In the genomic region with DNA sequence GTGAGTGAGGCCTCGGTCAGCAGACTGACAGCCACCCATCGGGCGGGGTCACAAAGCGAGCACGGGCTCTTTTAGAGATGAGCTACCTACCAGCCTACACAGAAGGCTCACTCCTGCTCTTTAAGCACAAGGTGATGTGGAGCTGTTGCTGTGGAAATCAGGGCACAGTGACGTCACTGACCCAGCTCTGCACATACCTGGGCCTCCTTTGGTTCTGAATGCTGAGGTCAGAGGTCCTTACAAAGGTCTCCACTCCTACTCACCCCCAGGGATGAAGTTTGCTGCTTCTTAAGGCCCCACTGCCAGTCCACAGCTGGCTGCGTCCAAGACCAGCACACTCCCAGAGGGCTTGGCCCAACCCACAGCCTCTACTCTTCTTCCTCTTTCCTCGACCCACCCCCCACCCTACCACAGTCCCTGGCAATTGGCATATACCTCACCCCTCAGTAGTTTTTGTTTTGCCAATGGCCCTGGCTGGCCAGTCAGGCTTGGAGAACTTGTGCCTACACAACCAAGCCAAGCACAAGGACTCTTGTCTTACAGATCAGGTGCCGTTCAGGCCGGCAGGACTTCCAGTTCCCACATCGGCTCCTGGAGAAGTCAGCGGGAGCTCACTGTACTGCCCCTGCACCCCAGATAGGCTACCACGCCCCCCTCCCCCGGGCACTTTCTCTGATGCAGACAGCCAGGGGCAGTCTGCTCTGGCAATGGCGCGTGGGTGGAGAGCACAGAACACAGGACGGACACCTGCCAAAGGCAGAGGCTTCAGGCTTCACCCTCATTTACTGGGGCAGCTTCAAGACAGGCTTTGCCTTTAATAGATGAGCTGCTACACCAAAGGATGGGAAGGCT, we compare ENCODE assay signal across 9 mouse cellular contexts. TPM values are rescaled to one million over a fixed set of nuclear protein-coding genes. Genes with fewer than 3 reads are reported as not detected.
A peak's percentile ranks its signal among the peaks of the same experiment; 100 is the strongest.
DNase-seq lines count a peak whose midpoint lies in the region; ATAC-seq and TF ChIP-seq lines count a peak whose summit lies in the region.
"Had no signal": no experiment of that assay in that cellular context is flagged by ENCODE, and none has a peak within 500 bp of the region (broad histone marks: within the 10 kb centered on the region; RNA-seq: fewer than 3 reads in every experiment).

No protein-coding gene starts in this region.

- H3K4me2 ChIP-seq in heart, embryonic 14.5 days (ENCODE audit: low read length) = 0 out of 2 replicates have a peak overlapping the region, but pooled peaks have one; percentile 47
- H3K4me2 ChIP-seq in neural tube, embryonic 13.5 days = no peak overlapping the region
- H3K4me2 ChIP-seq in forebrain, postnatal 0 days (ENCODE audit: low read depth) = no peak overlapping the region
- H3K4me2 ChIP-seq: embryonic facial prominence, embryonic 15.5 days had no signal

- H3K27me3 ChIP-seq in heart, embryonic 14.5 days (ENCODE audit: control insufficient read depth, insufficient read depth, low read length) = no peaks in the 10 kb centered on the region
- no peaks in the 10 kb centered on the region for H3K27me3 ChIP-seq in neural tube, embryonic 13.5 days
- H3K27me3 ChIP-seq in forebrain, postnatal 0 days (ENCODE audit: insufficient read depth, low read length) = no peaks in the 10 kb centered on the region
- H3K27me3 ChIP-seq: embryonic facial prominence, embryonic 15.5 days had no signal

- ATAC-seq in heart, embryonic 14.5 days (ENCODE audit: insufficient number of reproducible peaks, insufficient read depth, low FRiP score, low read depth) = no peak
- ATAC-seq in neural tube, embryonic 13.5 days (ENCODE audit: low read depth) = no peak
- no peak for ATAC-seq in forebrain, postnatal 0 days

- TF ChIP-seq CTCF in forebrain, postnatal 0 days (IDR thresholded peaks at IDR 0.05; ENCODE audit: low read depth) = no peak

- peak overlapping the region in 1 of 2 experiments; percentile 76; a peak in 2 of 4 replicates for H3K27ac ChIP-seq in heart, embryonic 14.5 days (replicated peaks in 1 of 2; ENCODE audit: control insufficient read depth in 1 of 2, insufficient read depth in 1 of 2, low read depth in 2 of 2, low read length in 2 of 2)
- no peak overlapping the region; the same call in 1 of the 2 replicates for H3K27ac ChIP-seq in neural tube, embryonic 13.5 days (replicated peaks)
- peak overlapping the region; percentile 29; the same call in 1 of the 2 replicates for H3K27ac ChIP-seq in forebrain, postnatal 0 days (ENCODE audit: low read depth, low read length)
- H3K27ac ChIP-seq: embryonic facial prominence, embryonic 15.5 days had no signal

- H3K9me3 ChIP-seq in heart, embryonic 14.5 days (ENCODE audit: control insufficient read depth, low read length) = no peaks in the 10 kb centered on the region
- no peaks in the 10 kb centered on the region for H3K9me3 ChIP-seq in neural tube, embryonic 13.5 days
- no peaks in the 10 kb centered on the region for H3K9me3 ChIP-seq in forebrain, postnatal 0 days (ENCODE audit: low read length)
- H3K9me3 ChIP-seq: embryonic facial prominence, embryonic 15.5 days had no signal

- 63% methylated on average over 17 of the region's 17 CpGs for WGBS in heart, embryonic 14.5 days
- 73% methylated on average over 17 of the region's 17 CpGs for WGBS in neural tube, embryonic 13.5 days
- WGBS in forebrain, postnatal 0 days = 50% methylated on average over 17 of the region's 17 CpGs

- H3K4me1 ChIP-seq in heart, embryonic 14.5 days (ENCODE audit: control insufficient read depth in 2 of 2, insufficient read depth in 2 of 2, low read length in 2 of 2) = peaks cover 20 to 31% of the 10 kb centered on the region in 2 experiments
- peaks cover 51% of the 10 kb centered on the region for H3K4me1 ChIP-seq in neural tube, embryonic 13.5 days (replicated peaks)
- H3K4me1 ChIP-seq in forebrain, postnatal 0 days (ENCODE audit: insufficient read depth) = peaks cover 11% of the 10 kb centered on the region; the same call in 1 of the 2 replicates

- no peak overlapping the region for H3K4me3 ChIP-seq in heart, embryonic 14.5 days (ENCODE audit: control insufficient read depth in 1 of 2, insufficient read depth in 1 of 2, low read depth in 1 of 2, low read length in 2 of 2)
- no peak overlapping the region for H3K4me3 ChIP-seq in neural tube, embryonic 13.5 days
- H3K4me3 ChIP-seq in forebrain, postnatal 0 days (ENCODE audit: low read depth, low read length) = no peak overlapping the region
- H3K4me3 ChIP-seq: embryonic facial prominence, embryonic 15.5 days had no signal

- H3K9ac ChIP-seq in heart, embryonic 14.5 days (ENCODE audit: low read length) = peak overlapping the region; percentile 57; the same call in 1 of the 2 replicates
- peak overlapping the region; percentile 14; the same call in 1 of the 2 replicates for H3K9ac ChIP-seq in neural tube, embryonic 13.5 days
- H3K9ac ChIP-seq in forebrain, postnatal 0 days = no peak overlapping the region
- H3K9ac ChIP-seq: embryonic facial prominence, embryonic 15.5 days had no signal

- no peak for DNase-seq in heart, adult 11 months
- DNase-seq in neural tube, embryonic 10.5 days (ENCODE audit: extremely low spot score, low spot score) = no peak
- DNase-seq in forebrain, postnatal 0 days = no peak
- DNase-seq in spleen, postnatal 10 days (ENCODE audit: low spot score in 2 of 2) = peak; percentile 36 to 59
- no peak for DNase-seq in gastrocnemius, adult 8-10 months (ENCODE audit: low spot score in 2 of 2)
- DNase-seq in kidney, adult 11 months = no peak

- H3K36me3 ChIP-seq in heart, embryonic 14.5 days (ENCODE audit: control insufficient read depth, insufficient read depth, low read length) = 0 out of 2 replicates have a peak, but pooled peaks cover 3% of the 10 kb centered on the region
- H3K36me3 ChIP-seq in neural tube, embryonic 13.5 days = peaks cover 31% of the 10 kb centered on the region
- H3K36me3 ChIP-seq in forebrain, postnatal 0 days (ENCODE audit: insufficient read depth) = peaks cover 17% of the 10 kb centered on the region; the same call in 1 of the 2 replicates

RNA-seq across cellular contexts. Expression of a gene that starts 14.1 kb away (rescaled TPM):
- polyA plus RNA-seq in heart, embryonic 14.5 days (2014; fragmentation: Nextera tagmentation; extraction: Ambion mirVana) = 32.8 and 35.7 TPM in 2 replicates
- 68.5 and 72.3 TPM in 2 replicates for polyA plus RNA-seq in neural tube, embryonic 13.5 days (2015; fragmentation: Nextera tagmentation; extraction: Ambion mirVana)
- total RNA-seq in forebrain, postnatal 0 days (2014; rRNA removed) = 114 and 163 TPM in 2 replicates
- polyA plus RNA-seq in forebrain, postnatal 0 days (2015; fragmentation: Nextera tagmentation; extraction: Ambion mirVana) = 65.0 and 67.9 TPM in 2 replicates
- total RNA-seq in gastrocnemius, adult 8-10 months (2022) = 1 to 10 TPM; 2.6 to 5.2 (median 3.4) TPM

RNA-seq across cellular contexts. Expression of a gene that starts 39.2 kb away (rescaled TPM):
- 7.7 and 8.0 TPM in 2 replicates for polyA plus RNA-seq in heart, embryonic 14.5 days (2014; fragmentation: Nextera tagmentation; extraction: Ambion mirVana)
- polyA plus RNA-seq in neural tube, embryonic 13.5 days (2015; fragmentation: Nextera tagmentation; extraction: Ambion mirVana) = 22.9 and 24.1 TPM in 2 replicates
- 30.6 TPM in 2 replicates for total RNA-seq in forebrain, postnatal 0 days (2014; rRNA removed)
- polyA plus RNA-seq in forebrain, postnatal 0 days (2015; fragmentation: Nextera tagmentation; extraction: Ambion mirVana) = 19.0 and 27.1 TPM in 2 replicates
- 1 to 10 TPM; 1.0 to 2.9 (median 1.4) TPM for total RNA-seq in gastrocnemius, adult 8-10 months (2022)

RNA-seq across cellular contexts. Expression of a gene that starts 41.8 kb away (rescaled TPM):
- polyA plus RNA-seq in heart, embryonic 14.5 days (2014; fragmentation: Nextera tagmentation; extraction: Ambion mirVana) = 8.9 and 9.4 TPM in 2 replicates
- polyA plus RNA-seq in neural tube, embryonic 13.5 days (2015; fragmentation: Nextera tagmentation; extraction: Ambion mirVana) = 23.5 and 25.8 TPM in 2 replicates
- 30.0 and 39.1 TPM in 2 replicates for total RNA-seq in forebrain, postnatal 0 days (2014; rRNA removed)
- polyA plus RNA-seq in forebrain, postnatal 0 days (2015; fragmentation: Nextera tagmentation; extraction: Ambion mirVana) = 15.8 and 17.4 TPM in 2 replicates
- 1 to 10 TPM; 4.6 to 5.8 (median 5.2) TPM for total RNA-seq in gastrocnemius, adult 8-10 months (2022)

RNA-seq across cellular contexts. Expression of a gene that starts 55.8 kb away (rescaled TPM):
- 3.8 and 6.4 TPM in 2 replicates for polyA plus RNA-seq in heart, embryonic 14.5 days (2014; fragmentation: Nextera tagmentation; extraction: Ambion mirVana)
- 17.6 and 20.6 TPM in 2 replicates for polyA plus RNA-seq in neural tube, embryonic 13.5 days (2015; fragmentation: Nextera tagmentation; extraction: Ambion mirVana)
- total RNA-seq in forebrain, postnatal 0 days (2014; rRNA removed) = 39.4 and 53.7 TPM in 2 replicates
- polyA plus RNA-seq in forebrain, postnatal 0 days (2015; fragmentation: Nextera tagmentation; extraction: Ambion mirVana) = 19.2 and 23.0 TPM in 2 replicates
- 1 to 10 TPM; 2.0 to 2.9 (median 2.4) TPM for total RNA-seq in gastrocnemius, adult 8-10 months (2022)

Comparison
In these comparisons a context has a peak if more than half of its experiments do, and no peak if none do; other contexts are left out.
1. DNase-seq: peak in spleen, postnatal 10 days (2 of 2); none in heart, adult 11 months (single experiment), neural tube, embryonic 10.5 days (single experiment), forebrain, postnatal 0 days (single experiment), gastrocnemius, adult 8-10 months (0 of 2) and kidney, adult 11 months (single experiment).